Mouse (Mus musculus): ENCODE measurements around the gene Prrx2.

DNA sequence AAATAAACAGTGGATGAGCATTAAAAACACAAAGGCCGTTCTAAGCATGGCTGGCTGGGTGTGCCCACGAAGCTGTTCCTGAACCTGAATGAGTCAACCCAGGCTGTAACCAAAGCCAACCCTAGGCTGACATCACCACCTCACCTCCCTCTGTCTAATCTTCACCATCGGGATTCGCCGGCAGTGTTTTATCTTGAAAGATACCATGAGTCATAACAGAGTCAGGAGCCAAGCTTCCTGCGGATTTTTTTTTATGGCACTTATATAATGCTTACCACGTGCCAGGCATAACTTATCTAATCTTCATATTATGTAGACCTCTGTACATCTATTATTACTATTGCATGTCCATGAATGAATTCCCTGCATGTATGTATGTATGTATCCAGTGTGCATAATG, 85.4 kb downstream of the Prrx2 start:
- TF ChIP-seq GATA1 (IDR thresholded peaks at IDR 0.05; ENCODE audit: borderline replicate concordance, low read length): no peak
- TF ChIP-seq FLI1 (IDR thresholded peaks at IDR 0.05; ENCODE audit: low read length): no peak

Data from megakaryocyte, embryonic 14.5 days (primary cell).